Mouse (Mus musculus): ENCODE data around the gene Agbl5. TPM values are rescaled to one million over a fixed set of nuclear protein-coding genes. Genes with fewer than 3 reads are reported as not detected.
A peak's percentile ranks its signal among the peaks of the same experiment; 100 is the strongest.
"Not testable (repeated sequence)": the region's sequence is repeated elsewhere in the genome, so short reads cannot be mapped to it uniquely, and the experiment has no call there.

Agbl5 gene
- 1 to 10 TPM; 2.0 to 2.5 TPM for total RNA-seq (2021)
- long read RNA-seq, experiment 1, partial matches to known transcripts = 3 of 4 reads
- long read RNA-seq, experiment 1, other reads (novel, unspliced or antisense) = 1 of 4 reads
- long read RNA-seq, experiment 2, partial matches to known transcripts = 1 of 1 reads
- long read RNA-seq, experiment 2, other reads (novel, unspliced or antisense) = 0 of 1 reads

GRCm38 (mm10) chr5:30888337-30889087 lies at the start of gene Agbl5:
Agbl5 (plus strand) TSS chr5:30888694.
- peak; percentile 90 for DNase-seq

- no peak for DNase-seq
These were observed 48.8 kb upstream of the Agbl5 start for GRCm38 (mm10) chr5:30839731-30840130.

GRCm38 (mm10) chr5:30841896-30842295 lies 46.6 kb upstream of the Agbl5 start:
- DNase-seq = no peak

GRCm38 (mm10) chr5:30849891-30850555 lies 38.5 kb upstream of the Agbl5 start:
- no peak for DNase-seq

GRCm38 (mm10) chr5:30850556-30850925 lies 38.0 kb upstream of the Agbl5 start:
- DNase-seq = no peak

GRCm38 (mm10) chr5:30853522-30853921 lies 35.0 kb upstream of the Agbl5 start:
- DNase-seq = no peak

GRCm38 (mm10) chr5:30855674-30856073 lies 32.8 kb upstream of the Agbl5 start:
- DNase-seq = no peak

GRCm38 (mm10) chr5:30856124-30856523 lies 32.4 kb upstream of the Agbl5 start:
- no peak for DNase-seq

GRCm38 (mm10) chr5:30863852-30864251 lies 24.6 kb upstream of the Agbl5 start:
- peak; percentile 30 for DNase-seq

GRCm38 (mm10) chr5:30864322-30864721 lies 24.2 kb upstream of the Agbl5 start:
- DNase-seq = no peak

GRCm38 (mm10) chr5:30866871-30867270 lies 21.6 kb upstream of the Agbl5 start:
- DNase-seq = no peak

GRCm38 (mm10) chr5:30867712-30868111 lies 20.8 kb upstream of the Agbl5 start, which contains the start of gene Tmem214:
Tmem214 (plus strand) TSS chr5:30868012.
- DNase-seq = no peak

- peak; percentile 39 for DNase-seq
These were observed 19.5 kb upstream of the Agbl5 start for GRCm38 (mm10) chr5:30868981-30869380.

GRCm38 (mm10) chr5:30869405-30870130 lies 18.9 kb upstream of the Agbl5 start:
- DNase-seq = peak; percentile 90

GRCm38 (mm10) chr5:30870131-30870406 lies 18.4 kb upstream of the Agbl5 start:
- DNase-seq = no peak

- no peak for DNase-seq
These were observed 15.9 kb upstream of the Agbl5 start for GRCm38 (mm10) chr5:30872574-30872973.

- no peak for DNase-seq
These were observed 14.1 kb upstream of the Agbl5 start for GRCm38 (mm10) chr5:30874365-30874764.

GRCm38 (mm10) chr5:30878616-30879015 lies 9.9 kb upstream of the Agbl5 start:
- no peak for DNase-seq

- DNase-seq = no peak
These were observed 9.0 kb upstream of the Agbl5 start for GRCm38 (mm10) chr5:30879347-30879943.

- not testable (repeated sequence) for DNase-seq
These were observed 6.7 kb upstream of the Agbl5 start for GRCm38 (mm10) chr5:30881839-30882238.

GRCm38 (mm10) chr5:30886209-30886608 lies 2.3 kb upstream of the Agbl5 start:
- no peak for DNase-seq

- DNase-seq = no peak
These were observed 1.8 kb upstream of the Agbl5 start for GRCm38 (mm10) chr5:30886731-30887130.
